Mouse (Mus musculus) CH12.LX (cell line): ENCODE measurements around the gene Dip2a. TPM values are rescaled to one million over a fixed set of nuclear protein-coding genes. Genes with fewer than 3 reads are reported as not detected.

Source experiments
- DNase-seq: peaks from one replicate; pipeline ENCODE4 v3.0.0-alpha.2; 2013; ENCODE audit errors: extremely low read depth
- H3K27ac ChIP-seq: 2 replicates; pipeline ENCODE4 v1.5.1; 2012; ENCODE audit warnings: low read depth, mild to moderate bottlenecking, control low read depth, moderate library complexity; ENCODE audit not compliant: insufficient read depth
- H3K27me3 ChIP-seq: replicated peaks from 2 replicates; pipeline ENCODE3; 2012; ENCODE audit warnings: inconsistent platforms
- H3K36me3 ChIP-seq, 2 experiments: replicated peaks in 1 of 2; 2 replicates each; pipeline versions ENCODE3 to v1.6.1; 2012; ENCODE audit warnings: inconsistent platforms in 1 of 2, low read length in 1 of 2, mild to moderate bottlenecking in 1 of 2, mixed read lengths in 1 of 2, moderate library complexity in 1 of 2; ENCODE audit not compliant: control insufficient read depth in 1 of 2, insufficient read depth in 1 of 2
- H3K4me1 ChIP-seq, 2 experiments: 2 replicates each; pipeline ENCODE4 v1.6.1; 2012; ENCODE audit warnings: inconsistent platforms in 1 of 2, moderate library complexity in 1 of 2; ENCODE audit not compliant: insufficient read depth in 2 of 2, control insufficient read depth in 1 of 2
- H3K4me2 ChIP-seq: 2 replicates; pipeline ENCODE4 v1.6.1; 2012; ENCODE audit warnings: low read depth, mild to moderate bottlenecking, control low read depth; ENCODE audit not compliant: poor library complexity, insufficient read depth, severe bottlenecking
- H3K4me3 ChIP-seq, 3 experiments: fragments of 150-350 bp in 1 of 3; sonication (generic) in 1 of 3; replicated peaks in 1 of 3; 2 replicates each; pipeline versions ENCODE3 to v1.5.1; 2011 to 2012; ENCODE audit warnings: low read depth in 2 of 3, low read length in 2 of 3, mild to moderate bottlenecking in 2 of 3, moderate library complexity in 2 of 3, control low read depth in 1 of 3, improper control_type of control experiment in 1 of 3, inconsistent platforms in 1 of 3, mixed read lengths in 1 of 3; ENCODE audit not compliant: poor library complexity in 1 of 3
- H3K79me2 ChIP-seq: replicated peaks from 2 replicates; pipeline ENCODE4 v1.6.1; 2012; ENCODE audit warnings: mild to moderate bottlenecking, moderate library complexity; ENCODE audit not compliant: control insufficient read depth, poor library complexity, insufficient read depth, severe bottlenecking; ENCODE audit errors: extremely low read depth
- H3K9ac ChIP-seq: 2 replicates; pipeline ENCODE4 v1.6.1; 2012; ENCODE audit warnings: low read depth, mild to moderate bottlenecking, control low read depth, moderate library complexity; ENCODE audit not compliant: insufficient read depth
- H3K9me3 ChIP-seq: replicated peaks from 2 replicates; pipeline ENCODE3; 2012; ENCODE audit warnings: low read length, inconsistent platforms, mixed read lengths
- BHLHE40 ChIP-seq: IDR thresholded peaks from 2 replicates; pipeline ENCODE4 v1.6.1; 2011; ENCODE audit warnings: mild to moderate bottlenecking, low read depth, low read length, improper control_type of control experiment
- CHD2 ChIP-seq: IDR thresholded peaks from 2 replicates; pipeline ENCODE4 v1.6.1; 2011; ENCODE audit warnings: low read length, improper control_type of control experiment
- E2F4 ChIP-seq: IDR thresholded peaks from 2 replicates; pipeline ENCODE4 v1.6.1; 2011; ENCODE audit warnings: low read depth, low read length, improper control_type of control experiment; ENCODE audit not compliant: insufficient replicate concordance
- ELF1 ChIP-seq: IDR thresholded peaks from 2 replicates; pipeline ENCODE4 v1.6.1; 2014; ENCODE audit warnings: low read depth, mild to moderate bottlenecking, inconsistent platforms, low read length, improper control_type of control experiment
- EP300 ChIP-seq: IDR thresholded peaks from 2 replicates; pipeline ENCODE4 v1.6.1; 2011; ENCODE audit warnings: low read length, improper control_type of control experiment
- ETS1 ChIP-seq: conservative IDR thresholded peaks from 2 replicates; pipeline ENCODE4 v1.6.1; 2012; ENCODE audit warnings: low read depth, mild to moderate bottlenecking, inconsistent platforms, low read length, improper control_type of control experiment, moderate library complexity
- GABPA ChIP-seq: IDR thresholded peaks from 2 replicates; pipeline ENCODE4 v1.6.1; 2012; ENCODE audit warnings: low read depth, low read length, improper control_type of control experiment, inconsistent platforms; ENCODE audit not compliant: insufficient replicate concordance
- HCFC1 ChIP-seq: IDR thresholded peaks from 2 replicates; pipeline ENCODE4 v1.6.1; 2012; ENCODE audit warnings: low read depth, mild to moderate bottlenecking, inconsistent platforms, low read length, improper control_type of control experiment
- IRF4 ChIP-seq: IDR thresholded peaks from 2 replicates; pipeline ENCODE4 v1.6.1; 2014; ENCODE audit warnings: low read depth, mild to moderate bottlenecking, inconsistent platforms, low read length, improper control_type of control experiment
- JUN ChIP-seq: IDR thresholded peaks from 2 replicates; pipeline ENCODE4 v1.6.1; 2011; ENCODE audit warnings: low read depth, mild to moderate bottlenecking, low read length, improper control_type of control experiment, moderate library complexity; ENCODE audit not compliant: insufficient read depth
- MAX ChIP-seq: IDR thresholded peaks from 2 replicates; pipeline ENCODE4 v1.6.1; 2011; ENCODE audit warnings: low read length, improper control_type of control experiment
- MEF2A ChIP-seq: IDR thresholded peaks from 2 replicates; pipeline ENCODE4 v1.6.1; 2014; ENCODE audit warnings: low read depth, mild to moderate bottlenecking, inconsistent platforms, low read length, improper control_type of control experiment, borderline replicate concordance
- POLR2AphosphoS2 ChIP-seq: IDR thresholded peaks from 2 replicates; pipeline ENCODE4 v1.6.1; 2011; ENCODE audit warnings: low read depth, low read length, improper control_type of control experiment
- TCF12 ChIP-seq: IDR thresholded peaks from 2 replicates; pipeline ENCODE4 v1.6.1; 2014; ENCODE audit warnings: low read depth, mild to moderate bottlenecking, inconsistent platforms, low read length, improper control_type of control experiment
- UBTF ChIP-seq: IDR thresholded peaks from 2 replicates; pipeline ENCODE4 v1.6.1; 2012; ENCODE audit warnings: low read depth, mild to moderate bottlenecking, inconsistent platforms, low read length, improper control_type of control experiment, moderate library complexity
- USF2 ChIP-seq: conservative IDR thresholded peaks from 2 replicates; pipeline ENCODE4 v1.6.1; 2011; ENCODE audit warnings: low read depth, low read length, improper control_type of control experiment
- ZC3H11A ChIP-seq: IDR thresholded peaks from 2 replicates; pipeline ENCODE4 v1.6.1; 2012; ENCODE audit warnings: low read depth, mild to moderate bottlenecking, inconsistent platforms, low read length, improper control_type of control experiment
- ZMIZ1 ChIP-seq: IDR thresholded peaks from 2 replicates; pipeline ENCODE4 v1.6.1; 2012; ENCODE audit warnings: low read depth, mild to moderate bottlenecking, inconsistent platforms, low read length, improper control_type of control experiment
- ZNF384 ChIP-seq: IDR thresholded peaks from 2 replicates; pipeline ENCODE4 v1.6.1; 2012; ENCODE audit warnings: low read depth, low read length, improper control_type of control experiment, inconsistent platforms
- dilution Hi-C: fragments of 300-500 bp; cut with MboI; formaldehyde crosslinking; loops from 2 replicates; pipeline ENCODE4 v1.14.3; 2020; ENCODE audit warnings: low sequenced_read_pairs; ENCODE audit not compliant: extremely low pct_unique_long_range_greater_than_20kb, extremely low pct_ligation_motif_present
- in situ Hi-C: fragments of 300-500 bp; cut with MboI; formaldehyde crosslinking; loops from 3 replicates; pipeline ENCODE4 v1.14.3; 2019; ENCODE audit warnings: low sequenced_read_pairs, low pct_ligation_motif_present, low pct_unique_long_range_greater_than_20kb, mixed read lengths
- polyA plus RNA-seq: library from polyadenylated mRNA; unstranded; fragments of >175 nt; gene quantifications from 2 replicates; pipeline ENCODE4 v1.2.1, GENCODE M21; 2012; ENCODE audit warnings: low read depth; ENCODE audit not compliant: insufficient read length
- total RNA-seq, 2 experiments: library from RNA; depleted of rRNA; stranded (reverse); fragments of 300-350 nt in 1 of 2; fragments of >200 nt in 1 of 2; gene quantifications; 2 replicates each; pipeline ENCODE4 v1.2.3; 2012 to 2014

The Dip2a gene
- total and polyA plus RNA-seq, 3 experiments = 0.97 to 2.4 (median 1.5) TPM

- Histone ChIP-seq H3K27me3 (no peaks in the 10 kb centered on the region), H3K4me1 (peaks cover 0 to 6% of the 10 kb centered on the region in 2 experiments; a peak in 1 of 4 replicates), H3K4me2 (no peak overlapping the region), H3K36me3 (no peaks in the 10 kb centered on the region), H3K27ac (no peak overlapping the region), H3K9me3 (no peaks in the 10 kb centered on the region), H3K4me3 (no peak overlapping the region), H3K9ac (no peak overlapping the region), H3K79me2 (no peaks in the 10 kb centered on the region)
- no peak for DNase-seq
- in situ Hi-C loops = no loop called here
- TF ChIP-seq UBTF = no peak
- TF ChIP-seq BHLHE40 = no peak
- TF ChIP-seq HCFC1 = no peak
- no peak for TF ChIP-seq MEF2A
- no peak for TF ChIP-seq ELF1
- no peak for TF ChIP-seq ZC3H11A
- no peak for TF ChIP-seq IRF4
- TF ChIP-seq ETS1 = no peak
- TF ChIP-seq JUN = no peak
- no peak for TF ChIP-seq ZNF384
- dilution Hi-C loops = no loop called here
These were observed 100.0 kb downstream of the Dip2a start for GRCm38 (mm10) chr10:76245106-76245505.

- no peak overlapping the region for H3K4me2 ChIP-seq
- no peak for DNase-seq
- H3K27ac ChIP-seq = no peak overlapping the region
- H3K27me3 ChIP-seq = no peaks in the 10 kb centered on the region
- TF ChIP-seq ZMIZ1 (no peak), GABPA (no peak), USF2 (no peak), POLR2AphosphoS2 (no peak), E2F4 (no peak), TCF12 (no peak), CHD2 (no peak), EP300 (no peak), MAX (no peak), ETS1 (no peak)
- H3K4me3 ChIP-seq = no peak overlapping the region
- dilution Hi-C loops = no loop called here
- H3K79me2 ChIP-seq = no peaks in the 10 kb centered on the region
- peaks cover 3 to 15% of the 10 kb centered on the region in 2 experiments; a peak in 3 of 4 replicates for H3K4me1 ChIP-seq
- H3K36me3 ChIP-seq = peaks cover 0 to 12% of the 10 kb centered on the region in 2 experiments
- in situ Hi-C loops = no loop called here
- no peaks in the 10 kb centered on the region for H3K9me3 ChIP-seq
- H3K9ac ChIP-seq = no peak overlapping the region
These were observed 105.7 kb downstream of the Dip2a start for GRCm38 (mm10) chr10:76239401-76239800.
